Mouse (Mus musculus) erythroblast, embryonic 14.5 days (primary cell): ENCODE results near the gene Nt5c3b. TPM values are rescaled to one million over a fixed set of nuclear protein-coding genes. Genes with fewer than 3 reads are reported as not detected.

Source experiments
- H3K27me3 ChIP-seq: 2 replicates; pipeline ENCODE4 v1.6.1; 2012; ENCODE audit warnings: inconsistent platforms; ENCODE audit not compliant: control insufficient read depth
- H3K36me3 ChIP-seq: 2 replicates; pipeline ENCODE4 v1.6.1; 2012; ENCODE audit warnings: mild to moderate bottlenecking, inconsistent platforms; ENCODE audit not compliant: control insufficient read depth
- H3K4me1 ChIP-seq: 2 replicates; pipeline ENCODE4 v1.6.1; 2012; ENCODE audit warnings: inconsistent platforms; ENCODE audit not compliant: control insufficient read depth
- H3K4me3 ChIP-seq: replicated peaks from 2 replicates; pipeline ENCODE3; 2012; ENCODE audit warnings: moderate library complexity, mild to moderate bottlenecking, inconsistent platforms
- H3K9me3 ChIP-seq: 2 replicates; pipeline ENCODE4 v1.6.1; 2012; ENCODE audit warnings: low read length, inconsistent platforms, mixed read lengths; ENCODE audit not compliant: control insufficient read depth
- GATA1 ChIP-seq: IDR thresholded peaks from 2 replicates; pipeline ENCODE4 v1.6.1; 2012; ENCODE audit warnings: low read length, inconsistent platforms, mixed read lengths
- TAL1 ChIP-seq: IDR thresholded peaks from 3 replicates; pipeline ENCODE4 v1.6.1; 2012; ENCODE audit warnings: low read length, inconsistent platforms, mixed read lengths
- polyA plus RNA-seq: library from polyadenylated mRNA; stranded (reverse); fragments of >175 nt; gene quantifications from 2 replicates; pipeline ENCODE4 v1.2.3, GENCODE M21; 2012

Nt5c3b gene
- polyA plus RNA-seq, 1 experiment: 1.4 TPM

DNA sequence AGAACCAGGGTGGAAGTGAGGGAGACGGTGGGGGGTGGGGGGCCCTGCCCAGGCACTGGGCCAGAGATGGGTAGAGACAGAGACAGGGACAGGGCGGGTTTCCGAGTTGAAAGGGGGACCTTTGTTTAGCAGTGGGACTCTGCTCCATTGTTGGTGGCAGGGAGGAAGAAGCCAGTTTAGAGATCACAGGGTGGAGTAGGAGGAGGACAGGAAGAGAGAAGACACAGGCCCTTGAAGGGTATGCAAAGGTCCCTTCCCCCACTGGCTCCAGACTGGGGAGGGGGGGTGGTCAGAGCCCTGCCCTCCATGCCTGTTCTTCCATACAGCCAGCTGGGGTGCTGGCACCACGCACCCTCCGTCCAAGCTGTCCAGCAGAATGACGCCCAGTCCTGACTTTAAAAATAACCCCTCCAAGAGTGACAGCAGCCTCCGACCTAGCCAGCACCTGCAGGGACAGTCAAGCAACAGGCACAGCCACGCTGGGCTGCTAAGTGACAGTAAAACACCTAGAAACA is 51.6 kb downstream of the Nt5c3b start:
- H3K27me3 ChIP-seq: peaks cover 16% of the 10 kb centered on the region
- no peak for TF ChIP-seq TAL1
- TF ChIP-seq GATA1: no peak
- no peaks in the 10 kb centered on the region; the same call in 1 of the 2 replicates for H3K36me3 ChIP-seq
- H3K4me3 ChIP-seq: no peak overlapping the region
- H3K4me1 ChIP-seq: no peaks in the 10 kb centered on the region
- no peaks in the 10 kb centered on the region for H3K9me3 ChIP-seq

GRCm38 (mm10) chr11:100388588-100388987 is 53.0 kb downstream of the Nt5c3b start:
- Histone ChIP-seq H3K9me3 (no peaks in the 10 kb centered on the region), H3K36me3 (no peaks in the 10 kb centered on the region; the same call in 1 of the 2 replicates), H3K4me3 (no peak overlapping the region), H3K27me3 (peaks cover 3% of the 10 kb centered on the region), H3K4me1 (no peaks in the 10 kb centered on the region)
- TF ChIP-seq GATA1 (no peak), TAL1 (no peak)

DNA sequence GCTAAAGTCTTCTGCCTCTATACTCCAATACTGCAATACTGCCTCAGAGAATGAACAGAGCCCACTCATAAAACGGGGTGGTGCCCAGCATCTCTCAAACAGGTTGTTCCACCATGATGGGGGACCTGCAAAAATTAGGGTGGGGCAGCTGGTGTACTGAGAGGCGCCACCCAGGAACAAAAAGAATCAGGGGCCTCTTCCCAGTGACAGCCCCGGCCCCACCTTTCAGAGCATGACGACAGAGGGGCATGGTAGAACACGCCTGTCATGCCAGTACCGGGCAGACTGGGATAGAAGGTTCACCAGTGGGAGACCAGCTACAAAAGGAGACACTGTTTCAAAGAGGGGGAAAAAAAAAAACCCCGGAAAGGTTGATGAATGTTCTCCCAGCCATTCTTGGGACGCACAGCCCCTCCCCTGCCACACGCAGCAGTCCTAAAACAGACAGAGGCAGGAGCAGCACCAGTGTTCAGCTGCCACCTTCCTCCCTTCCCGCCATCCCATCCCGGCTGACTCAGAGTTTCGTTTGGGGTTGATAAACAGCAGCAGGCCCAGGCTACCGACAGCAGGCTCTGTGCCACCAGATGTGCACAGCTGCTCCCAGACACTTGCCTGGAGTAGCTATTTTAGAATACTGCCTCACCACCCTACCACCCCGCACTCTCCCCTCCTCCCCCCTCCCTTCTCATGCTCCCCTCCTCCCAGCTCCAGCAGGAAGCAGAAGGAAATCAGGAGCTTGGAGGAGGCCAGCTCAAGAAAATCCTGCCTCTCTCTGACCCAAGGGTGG is 53.8 kb downstream of the Nt5c3b start:
- no peaks in the 10 kb centered on the region for H3K4me1 ChIP-seq
- H3K27me3 ChIP-seq: no peaks in the 10 kb centered on the region; the same call in 1 of the 2 replicates
- no peak overlapping the region for H3K4me3 ChIP-seq
- H3K9me3 ChIP-seq: no peaks in the 10 kb centered on the region
- H3K36me3 ChIP-seq: peaks cover 6% of the 10 kb centered on the region; the same call in 1 of the 2 replicates
- TF ChIP-seq GATA1 (no peak), TAL1 (no peak)

GRCm38 (mm10) chr11:100387111-100387510 is 54.5 kb downstream of the Nt5c3b start:
- Histone ChIP-seq H3K36me3 (peaks cover 6% of the 10 kb centered on the region; the same call in 1 of the 2 replicates), H3K4me1 (no peaks in the 10 kb centered on the region), H3K27me3 (no peaks in the 10 kb centered on the region), H3K9me3 (no peaks in the 10 kb centered on the region), H3K4me3 (no peak overlapping the region)
- TF ChIP-seq GATA1 (no peak), TAL1 (no peak)

GRCm38 (mm10) chr11:100386586-100386985 is 55.0 kb downstream of the Nt5c3b start:
- peaks cover 8% of the 10 kb centered on the region; the same call in 1 of the 2 replicates for H3K36me3 ChIP-seq
- H3K4me1 ChIP-seq: no peaks in the 10 kb centered on the region
- no peak overlapping the region for H3K4me3 ChIP-seq
- TF ChIP-seq TAL1 (no peak), GATA1 (no peak)
- H3K27me3 ChIP-seq: no peaks in the 10 kb centered on the region
- no peaks in the 10 kb centered on the region for H3K9me3 ChIP-seq

- Histone ChIP-seq H3K9me3 (no peaks in the 10 kb centered on the region), H3K27me3 (no peaks in the 10 kb centered on the region), H3K36me3 (peaks cover 9% of the 10 kb centered on the region; the same call in 1 of the 2 replicates), H3K4me1 (no peaks in the 10 kb centered on the region), H3K4me3 (no peak overlapping the region)
- no peak for TF ChIP-seq TAL1
- TF ChIP-seq GATA1: no peak
Measured at GRCm38 (mm10) chr11:100385016-100385415, 56.6 kb downstream of the Nt5c3b start.

DNA sequence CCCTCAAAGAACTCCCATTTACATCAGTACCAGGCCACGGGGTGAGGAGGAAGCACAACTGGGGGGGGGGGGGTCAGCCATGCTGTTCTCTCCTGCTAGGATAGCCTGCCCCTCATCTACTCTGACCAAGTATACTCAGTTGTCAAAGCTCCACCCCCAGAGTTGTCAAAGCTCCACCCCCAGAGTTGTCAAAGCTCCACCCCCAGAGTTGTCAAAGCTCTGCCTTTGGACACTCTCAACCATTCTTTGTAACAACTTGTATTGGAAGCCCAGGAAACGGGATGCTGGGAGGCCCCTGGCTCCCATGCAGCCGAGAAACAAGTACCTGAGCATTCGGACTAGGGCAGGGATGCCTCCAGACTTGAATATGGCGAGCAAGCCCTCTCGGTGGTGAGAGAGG is 58.9 kb downstream of the Nt5c3b start:
- H3K4me1 ChIP-seq: no peaks in the 10 kb centered on the region
- no peak for TF ChIP-seq GATA1
- no peak for TF ChIP-seq TAL1
- H3K36me3 ChIP-seq: peaks cover 9% of the 10 kb centered on the region; the same call in 1 of the 2 replicates
- no peaks in the 10 kb centered on the region for H3K9me3 ChIP-seq
- no peaks in the 10 kb centered on the region for H3K27me3 ChIP-seq
- no peak overlapping the region for H3K4me3 ChIP-seq

GRCm38 (mm10) chr11:100379311-100379710 is 62.3 kb downstream of the Nt5c3b start:
- Histone ChIP-seq H3K36me3 (peaks cover 16% of the 10 kb centered on the region; the same call in 1 of the 2 replicates), H3K4me3 (no peak overlapping the region), H3K27me3 (no peaks in the 10 kb centered on the region), H3K4me1 (no peaks in the 10 kb centered on the region), H3K9me3 (no peaks in the 10 kb centered on the region)
- TF ChIP-seq TAL1 (no peak), GATA1 (no peak)

- Histone ChIP-seq H3K9me3 (no peaks in the 10 kb centered on the region), H3K4me1 (no peaks in the 10 kb centered on the region), H3K4me3 (no peak overlapping the region), H3K27me3 (no peaks in the 10 kb centered on the region), H3K36me3 (peaks cover 21% of the 10 kb centered on the region; the same call in 1 of the 2 replicates)
- no peak for TF ChIP-seq GATA1
- no peak for TF ChIP-seq TAL1
Measured at GRCm38 (mm10) chr11:100378446-100378845, 63.2 kb downstream of the Nt5c3b start.
